Mouse (Mus musculus) frontal cortex, postnatal 10 days (tissue): Measurements from ENCODE around the gene Wnt3.

Source experiments
- DNase-seq, 2 experiments: peaks; one replicate each; pipeline ENCODE4 v3.0.0; 2022; ENCODE audit warnings: low spot score in 2 of 2, mixed read lengths in 1 of 2

The Wnt3 gene

DNA sequence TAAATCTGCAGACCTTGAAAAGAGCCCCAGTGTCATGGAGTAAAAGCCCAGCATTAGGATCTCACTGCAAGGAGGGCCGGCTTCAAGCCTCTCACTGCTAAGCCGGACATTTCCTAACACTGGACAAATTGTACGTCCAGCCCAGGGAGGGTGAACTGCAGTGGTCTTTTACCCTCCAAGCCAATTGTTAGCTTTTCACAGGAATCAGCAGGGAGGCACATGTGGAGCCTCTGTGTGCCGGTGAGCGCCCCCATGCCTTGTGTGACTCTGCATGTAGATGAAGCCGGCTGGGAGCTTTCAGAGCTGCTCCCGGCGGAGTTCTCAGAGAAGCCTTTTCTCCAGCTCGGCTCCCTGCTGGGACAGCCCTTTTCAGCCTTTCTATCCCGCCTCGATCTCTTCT lies 66.9 kb downstream of the Wnt3 start:
- DNase-seq, result peak; percentile 34 to 53

DNA sequence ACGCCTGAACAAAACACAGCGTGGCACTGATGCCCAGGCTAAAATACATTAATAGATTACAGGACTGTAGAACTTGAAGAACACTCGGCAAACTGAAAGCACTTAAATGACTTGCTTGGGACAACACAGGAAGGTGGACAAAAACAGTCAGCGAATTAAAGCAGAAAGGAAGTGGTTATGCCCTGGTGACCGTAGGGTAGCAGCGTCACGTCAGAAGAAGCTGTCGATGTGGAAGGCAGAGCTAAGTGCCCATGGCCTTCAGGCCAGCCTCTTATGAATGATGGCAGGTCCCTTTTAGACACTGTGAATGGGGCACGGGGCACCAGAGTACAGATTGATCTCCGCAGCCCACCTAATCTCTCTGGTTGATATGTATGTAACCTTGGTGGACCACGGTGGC lies 74.3 kb downstream of the Wnt3 start:
- no peak for DNase-seq

DNA sequence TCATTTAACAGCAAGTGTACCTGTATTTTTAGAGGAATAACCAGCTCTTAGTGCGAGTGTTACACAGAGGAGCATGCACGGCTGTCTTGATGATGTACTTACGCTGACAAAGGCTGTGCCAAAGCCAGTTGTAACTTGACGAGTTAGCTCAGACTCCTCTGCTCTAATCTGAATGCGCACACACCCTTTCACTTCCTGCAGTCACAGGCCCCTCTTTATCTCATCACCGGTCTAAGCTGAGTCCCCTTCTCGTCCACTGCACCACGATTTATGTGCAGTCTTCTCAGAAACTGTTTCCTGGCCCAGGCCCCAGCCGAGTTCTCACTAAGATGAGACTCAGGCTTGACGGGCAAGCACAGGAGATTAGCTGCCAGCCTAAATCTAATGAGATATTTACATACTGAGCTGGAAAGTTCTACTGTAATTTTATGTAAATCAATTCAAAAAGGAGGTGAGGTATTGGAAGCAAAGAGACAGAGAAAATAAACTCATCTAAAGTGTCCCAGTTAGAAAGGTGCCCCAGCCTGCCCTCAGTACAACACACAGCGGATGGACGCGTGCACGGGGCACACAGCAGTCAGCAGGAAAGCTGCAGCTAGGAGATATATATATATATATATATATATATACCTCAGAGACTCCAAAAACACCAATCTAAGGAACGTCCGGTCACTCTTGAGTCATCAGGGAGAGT lies 78.8 kb downstream of the Wnt3 start:
- DNase-seq, result no peak

DNA sequence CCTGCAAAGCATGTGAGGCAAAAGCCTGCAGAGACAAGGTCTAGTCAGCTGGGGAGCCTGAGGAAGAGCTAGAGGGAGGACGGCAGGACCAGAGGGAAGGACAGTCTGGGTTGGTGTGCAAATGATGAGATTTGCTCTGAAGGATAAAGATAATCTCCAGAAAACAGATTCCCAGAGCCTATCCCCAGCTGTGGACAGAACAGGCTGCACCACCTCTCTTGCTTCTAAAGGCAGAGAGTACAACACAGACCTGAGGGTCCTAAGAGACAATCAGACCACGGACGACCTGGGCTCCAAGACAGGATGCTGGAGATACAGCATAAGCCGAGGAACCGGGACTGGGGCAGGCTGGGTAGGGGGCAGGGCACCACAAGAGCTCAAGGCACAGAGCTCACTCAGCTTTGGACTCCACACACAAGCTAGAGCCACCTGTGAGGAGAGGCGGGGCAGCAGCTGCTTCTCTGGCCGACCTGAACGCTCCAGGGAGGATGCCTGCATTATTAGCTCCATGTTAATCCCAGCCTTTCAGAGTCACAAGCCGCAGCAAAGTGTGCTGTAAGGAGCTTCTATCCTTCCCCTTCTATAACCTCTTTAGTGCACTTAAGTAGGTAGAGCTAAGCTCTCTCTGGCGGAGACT lies 79.5 kb downstream of the Wnt3 start:
- no peak for DNase-seq

DNA sequence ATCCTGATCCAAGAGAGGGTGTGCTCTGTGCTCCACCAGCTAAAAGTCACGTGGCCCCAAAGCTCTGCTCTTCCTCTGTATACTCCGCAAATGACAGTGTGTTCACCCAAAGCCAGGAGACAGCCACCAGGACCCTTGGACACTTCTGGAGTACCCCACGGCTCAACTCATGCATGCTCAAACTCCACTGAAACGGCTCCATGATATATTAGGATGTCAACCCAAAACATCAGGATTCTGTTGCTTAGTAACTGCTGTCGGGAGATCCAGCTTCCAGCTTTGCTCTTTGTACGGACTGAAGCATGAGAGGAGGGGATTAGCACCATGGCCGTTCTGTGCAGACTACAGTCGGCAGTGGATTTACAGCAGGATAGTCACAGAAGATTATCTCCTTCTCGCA lies 80.3 kb downstream of the Wnt3 start:
- no peak for DNase-seq

DNA sequence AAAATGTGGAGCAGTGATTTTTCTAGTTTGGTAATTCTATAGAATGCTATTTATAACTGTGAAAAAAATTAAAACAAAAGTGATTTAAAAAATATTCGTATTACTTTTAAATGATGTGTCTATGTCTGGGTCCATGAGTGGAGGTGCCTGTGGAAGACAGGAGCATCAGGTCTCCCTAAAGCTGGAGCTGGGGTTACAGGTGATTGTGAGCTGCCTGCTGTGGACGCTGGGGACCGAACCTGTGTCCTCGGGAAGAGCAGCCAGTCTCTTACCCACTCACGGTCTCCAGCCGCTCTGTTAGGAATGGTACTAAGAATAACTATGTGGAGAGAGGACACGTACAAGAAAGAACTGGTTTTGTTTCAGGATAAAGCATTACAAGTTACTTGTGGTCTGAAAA lies 82.7 kb downstream of the Wnt3 start:
- no peak for DNase-seq

DNA sequence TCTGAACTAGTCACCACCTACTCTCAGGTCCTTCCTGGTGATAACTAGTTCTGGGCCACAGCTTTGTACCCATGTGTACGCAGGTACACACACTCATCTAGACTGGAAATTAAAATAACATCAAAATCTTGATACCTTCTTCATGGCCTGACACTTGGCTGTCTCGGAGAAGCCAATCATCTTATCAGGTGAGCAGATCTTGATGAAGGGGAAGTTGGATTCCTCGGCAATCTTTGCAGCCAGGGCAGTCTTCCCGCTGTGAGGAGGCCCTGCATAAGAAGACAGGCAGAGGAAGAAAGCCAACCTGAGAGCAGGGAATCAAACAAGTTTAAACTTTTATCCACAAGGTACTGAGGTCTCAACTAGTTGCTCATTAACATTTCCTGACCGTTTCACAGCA lies 84.8 kb downstream of the Wnt3 start:
- no peak for DNase-seq

DNA sequence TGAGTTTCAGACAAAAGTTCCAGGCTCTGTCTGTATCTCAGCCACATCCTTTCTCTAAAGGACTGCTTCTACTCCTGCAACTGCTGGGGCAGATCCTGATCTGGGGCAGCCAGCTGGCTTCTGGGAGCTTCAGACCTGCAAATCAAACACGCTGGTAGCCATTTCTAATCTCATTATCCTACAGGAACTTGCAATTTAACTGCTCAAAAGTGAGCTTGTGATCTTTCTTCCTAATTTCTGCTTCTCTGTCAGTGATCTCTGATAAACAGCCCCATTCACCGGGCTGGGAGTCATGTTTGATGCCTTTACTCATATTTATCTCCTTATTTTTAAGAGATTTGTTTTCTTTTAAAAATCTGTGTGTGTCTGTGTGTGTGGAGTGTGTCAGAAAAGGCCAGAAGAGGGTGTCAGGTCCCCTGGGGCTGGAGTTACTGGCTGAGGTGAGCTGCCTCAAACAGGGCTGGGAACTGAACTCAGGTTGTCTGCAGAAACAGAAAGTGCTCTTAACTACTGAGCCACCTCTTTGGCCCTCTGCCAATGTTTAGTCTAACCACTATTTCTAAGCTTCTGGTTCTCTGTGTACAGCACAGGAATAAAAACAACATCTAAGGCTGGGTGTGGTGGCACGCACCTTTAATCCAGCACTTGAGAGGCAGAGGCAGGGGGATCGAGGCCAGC lies 86.1 kb downstream of the Wnt3 start:
- DNase-seq, result no peak

DNA sequence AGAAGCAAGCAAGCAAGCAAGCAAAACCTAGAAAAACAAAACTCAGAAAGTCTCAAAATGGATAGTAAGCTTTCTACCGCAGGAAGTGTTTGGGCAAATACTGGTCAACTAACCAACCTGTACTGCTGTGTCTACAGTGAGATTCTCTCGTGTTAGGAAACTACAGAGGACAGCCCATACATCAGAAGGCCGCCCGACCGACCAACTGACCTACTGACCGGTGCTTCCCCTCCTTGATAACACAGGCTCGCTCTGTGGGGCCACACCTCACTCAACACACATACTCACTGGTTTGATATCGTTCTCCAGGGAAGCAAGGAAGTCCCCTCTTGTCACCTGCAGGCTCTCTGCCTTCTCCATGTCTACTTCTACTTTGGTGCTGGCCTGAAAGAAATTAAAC lies 89.0 kb downstream of the Wnt3 start:
- no peak for DNase-seq

DNA sequence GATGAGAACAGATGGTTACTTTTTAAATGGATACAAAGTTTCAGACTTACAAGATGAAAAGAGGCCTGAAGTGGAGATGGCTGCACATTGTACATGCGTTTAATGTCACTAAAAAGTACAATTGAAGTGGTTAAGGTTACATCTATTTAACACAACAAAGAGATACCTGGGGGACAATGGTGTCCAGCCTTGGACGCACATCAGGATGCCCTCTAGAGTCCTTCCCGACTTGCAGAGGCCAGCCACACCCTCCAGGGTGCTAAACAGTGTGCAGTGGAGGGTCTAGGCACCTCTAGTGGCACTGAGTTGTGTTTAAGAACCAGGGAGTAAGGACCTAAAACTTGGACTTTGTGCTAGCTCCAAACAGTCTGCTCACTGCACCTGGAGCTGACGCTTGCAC lies 90.5 kb downstream of the Wnt3 start:
- DNase-seq, result no peak

DNA sequence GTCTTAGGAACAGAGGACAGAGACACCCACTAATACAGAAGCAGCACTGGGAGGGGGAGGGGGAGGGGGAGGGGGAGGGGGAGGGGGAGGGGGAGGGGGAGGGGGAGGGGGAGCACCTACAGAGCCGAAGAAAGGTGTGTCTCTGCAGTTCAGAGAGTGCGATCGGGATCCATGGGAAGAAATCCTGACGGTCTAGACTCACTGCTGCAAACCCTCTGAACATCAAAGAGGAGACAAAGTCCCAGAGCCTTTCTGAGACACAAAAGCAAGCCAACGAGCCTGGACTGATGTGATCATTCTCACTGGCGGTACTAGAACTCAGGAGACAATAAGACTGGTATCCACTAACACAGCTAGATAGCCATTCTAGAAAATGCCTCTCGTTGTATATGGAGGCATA lies 91.4 kb downstream of the Wnt3 start:
- no peak for DNase-seq
